Mouse (Mus musculus) limb, embryonic 13.5 days (tissue): ENCODE measurements at regions not wholly inside any gene's neighbourhood (a gene's known extent, or its start where the extent isn't known, plus 50 kb on each side); places are given as distances from the start of the nearest gene placed in this dataset. TPM values are rescaled to one million over a fixed set of nuclear protein-coding genes. Genes with fewer than 3 reads are reported as not detected.

Source experiments
- ATAC-seq: fragments of 200-750 bp; cut with Nextera tagmentation; 2 replicates; pipeline ENCODE4 v1.8.0; 2017; ENCODE audit warnings: low read depth, moderate number of reproducible peaks, moderate TSS enrichment; ENCODE audit not compliant: low FRiP score
- H3K27ac ChIP-seq: fragments of 300-500 bp; sonication (generic); 2 replicates; pipeline ENCODE4 v1.5.1; 2015; ENCODE audit warnings: inconsistent platforms, mild to moderate bottlenecking, moderate library complexity
- H3K27me3 ChIP-seq: fragments of 300-500 bp; sonication (generic); 2 replicates; pipeline ENCODE4 v1.6.1; 2015; ENCODE audit warnings: mild to moderate bottlenecking, inconsistent platforms
- H3K36me3 ChIP-seq: fragments of 300-500 bp; sonication (generic); 2 replicates; pipeline ENCODE4 v1.6.1; 2015; ENCODE audit warnings: inconsistent platforms, mild to moderate bottlenecking, moderate library complexity
- H3K4me1 ChIP-seq: fragments of 300-500 bp; sonication (generic); 2 replicates; pipeline ENCODE4 v1.6.1; 2015; ENCODE audit warnings: inconsistent platforms
- H3K4me2 ChIP-seq: fragments of 300-500 bp; sonication (generic); replicated peaks from 2 replicates; pipeline ENCODE4 v1.6.1; 2015; ENCODE audit warnings: inconsistent platforms, mild to moderate bottlenecking, moderate library complexity
- H3K4me3 ChIP-seq: fragments of 300-500 bp; sonication (generic); 2 replicates; pipeline ENCODE4 v1.5.1; 2015; ENCODE audit warnings: moderate library complexity, mild to moderate bottlenecking, inconsistent platforms
- H3K9ac ChIP-seq: fragments of 300-500 bp; sonication (generic); 2 replicates; pipeline ENCODE4 v1.6.1; 2015; ENCODE audit warnings: mild to moderate bottlenecking, inconsistent platforms
- H3K9me3 ChIP-seq: fragments of 300-500 bp; sonication (generic); 2 replicates; pipeline ENCODE4 v1.6.1; 2016; ENCODE audit warnings: inconsistent platforms
- WGBS: fragments of 180-500 bp; shearing (Covaris S2); methylation state at CpG from one replicate; pipeline ENCODE4 v1.1.7; 2015; 5-methylcytosine and 5-hydroxymethylcytosine counted together
- microRNA-seq: library from miRNA; unstranded; fragments of <30 nt; microRNA quantifications from one replicate; pipeline ENCODE4, GENCODE M21; 2016

- Histone ChIP-seq H3K27ac (no peak overlapping the region), H3K9ac (no peak overlapping the region), H3K36me3 (no peaks in the 10 kb centered on the region), H3K9me3 (no peaks in the 10 kb centered on the region), H3K4me3 (no peak overlapping the region), H3K27me3 (no peaks in the 10 kb centered on the region), H3K4me2 (no peak overlapping the region), H3K4me1 (no peaks in the 10 kb centered on the region)
- no peak for ATAC-seq
Observed at GRCm38 (mm10) chr10:44589352-44589751, 61.1 kb upstream of the Prdm1 start.

GRCm38 (mm10) chr10:44582736-44583135 is 54.4 kb upstream of the Prdm1 start:
- Histone ChIP-seq H3K4me1 (no peaks in the 10 kb centered on the region), H3K27ac (no peak overlapping the region), H3K4me3 (no peak overlapping the region), H3K27me3 (no peaks in the 10 kb centered on the region), H3K9me3 (no peaks in the 10 kb centered on the region), H3K9ac (no peak overlapping the region), H3K4me2 (no peak overlapping the region), H3K36me3 (no peaks in the 10 kb centered on the region)
- ATAC-seq = no peak
- WGBS = 82% methylated on average over 2 of the region's 2 CpGs

Small RNA genes in the stretch of these regions (microRNA-seq; reads per million reads assigned to microRNA genes)
- gene Gm24271 = not detected
